Mouse (Mus musculus) liver, embryonic 13.5 days (tissue): Measurements from ENCODE around the gene Sapcd1. TPM values are rescaled to one million over a fixed set of nuclear protein-coding genes. Genes with fewer than 3 reads are reported as not detected.

Source experiments
- ATAC-seq: fragments of 200-750 bp; cut with Nextera tagmentation; 2 replicates; pipeline ENCODE4 v1.8.0; 2017; ENCODE audit warnings: low read depth, mild to moderate bottlenecking, moderate number of reproducible peaks, moderate library complexity
- DNase-seq: peaks from one replicate; pipeline ENCODE4 v3.0.0; 2022
- H3K27ac ChIP-seq: fragments of 300-500 bp; sonication (generic); 2 replicates; pipeline ENCODE4 v1.5.1; 2015; ENCODE audit warnings: moderate library complexity, mild to moderate bottlenecking, inconsistent platforms
- H3K27me3 ChIP-seq: fragments of 300-500 bp; sonication (generic); 2 replicates; pipeline ENCODE4 v1.6.1; 2015; ENCODE audit warnings: mild to moderate bottlenecking, inconsistent platforms
- H3K36me3 ChIP-seq: fragments of 300-500 bp; sonication (generic); 2 replicates; pipeline ENCODE4 v1.6.1; 2015; ENCODE audit warnings: mild to moderate bottlenecking, inconsistent platforms
- H3K4me1 ChIP-seq: fragments of 300-500 bp; sonication (generic); replicated peaks from 2 replicates; pipeline ENCODE4 v1.6.1; 2015; ENCODE audit warnings: inconsistent platforms
- H3K4me2 ChIP-seq: fragments of 300-500 bp; sonication (generic); 2 replicates; pipeline ENCODE4 v1.6.1; 2015; ENCODE audit warnings: inconsistent platforms, mild to moderate bottlenecking, moderate library complexity
- H3K4me3 ChIP-seq: fragments of 300-500 bp; sonication (generic); replicated peaks from 2 replicates; pipeline ENCODE4 v1.5.1; 2015; ENCODE audit warnings: mild to moderate bottlenecking, inconsistent platforms
- H3K9ac ChIP-seq: fragments of 300-500 bp; sonication (generic); 2 replicates; pipeline ENCODE4 v1.6.1; 2015; ENCODE audit warnings: mild to moderate bottlenecking, inconsistent platforms
- H3K9me3 ChIP-seq: fragments of 300-500 bp; sonication (generic); replicated peaks from 2 replicates; pipeline ENCODE4 v1.6.1; 2016; ENCODE audit warnings: inconsistent platforms
- WGBS: fragments of 180-500 bp; shearing (Covaris S2); methylation state at CpG from one replicate; pipeline ENCODE4 v1.1.7; 2015; ENCODE audit not compliant: insufficient replicate concordance; 5-methylcytosine and 5-hydroxymethylcytosine counted together
- polyA plus RNA-seq: library from polyadenylated mRNA; unstranded; fragments of >200 nt; fragmentation: Nextera tagmentation; extraction: Ambion mirVana; gene quantifications from 2 replicates; pipeline ENCODE4 v1.2.1, GENCODE M21; 2015

The Sapcd1 gene
- polyA plus RNA-seq, result 2.5 and 2.8 TPM in 2 replicates

DNA sequence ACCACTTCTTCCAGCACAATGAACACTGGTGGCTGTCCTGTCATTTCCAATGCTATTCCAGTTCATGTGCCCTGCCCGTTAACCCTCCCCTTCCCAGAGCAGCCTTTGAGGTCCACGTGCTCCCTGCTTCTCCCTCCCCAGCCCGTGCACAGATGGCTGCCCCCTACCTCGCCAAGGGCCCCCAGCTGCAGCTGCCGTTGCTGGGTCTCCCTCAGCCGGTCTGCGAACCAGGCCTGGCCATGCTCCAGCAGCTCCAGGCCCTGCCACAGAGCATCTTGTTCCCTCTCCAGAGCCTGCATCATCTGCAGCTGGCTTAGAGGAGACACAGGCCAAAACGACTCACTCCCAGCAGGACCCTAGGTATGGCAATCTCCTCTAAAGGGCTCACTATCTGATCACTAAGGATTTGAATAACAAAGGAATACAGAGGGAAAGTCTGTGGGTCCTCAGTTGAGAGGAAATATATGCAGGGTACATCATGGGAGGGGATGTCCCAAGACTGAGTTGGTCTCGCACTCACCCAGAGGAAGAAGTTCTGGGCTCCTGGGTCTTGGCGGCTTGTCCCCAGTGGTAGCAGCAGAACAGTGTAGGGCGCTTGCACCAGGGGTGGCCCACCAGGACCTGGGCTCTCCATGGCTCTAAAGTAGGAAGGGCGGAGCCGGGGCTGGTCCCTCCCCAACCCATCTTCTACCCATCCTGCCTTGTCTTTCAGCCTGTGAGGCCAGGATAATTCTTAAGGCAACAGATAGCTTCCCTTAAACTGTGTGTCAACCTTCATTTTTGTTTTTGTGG is at the start of gene Sapcd1:
Gene Sapcd1, minus strand, starts transcription at position 740 of the 792 bp plus-strand sequence.
- no peaks in the 10 kb centered on the region for H3K36me3 ChIP-seq
- peaks cover 91% of the 10 kb centered on the region for H3K4me1 ChIP-seq
- 0 out of 2 replicates have a peak within 1 kb of the TSS, but pooled peaks have one; percentile 34 for H3K27ac ChIP-seq
- no peaks in the 10 kb centered on the region for H3K9me3 ChIP-seq
- WGBS, result 50% methylated on average over 13 of the region's 13 CpGs
- no peaks in the 10 kb centered on the region for H3K27me3 ChIP-seq
- no peak within 1 kb of the TSS for H3K4me2 ChIP-seq
- DNase-seq (no peak), ATAC-seq (no peak)
- H3K4me3 ChIP-seq, result no peak within 1 kb of the TSS
- 0 out of 2 replicates have a peak within 1 kb of the TSS, but pooled peaks have one; percentile 24 for H3K9ac ChIP-seq

DNA sequence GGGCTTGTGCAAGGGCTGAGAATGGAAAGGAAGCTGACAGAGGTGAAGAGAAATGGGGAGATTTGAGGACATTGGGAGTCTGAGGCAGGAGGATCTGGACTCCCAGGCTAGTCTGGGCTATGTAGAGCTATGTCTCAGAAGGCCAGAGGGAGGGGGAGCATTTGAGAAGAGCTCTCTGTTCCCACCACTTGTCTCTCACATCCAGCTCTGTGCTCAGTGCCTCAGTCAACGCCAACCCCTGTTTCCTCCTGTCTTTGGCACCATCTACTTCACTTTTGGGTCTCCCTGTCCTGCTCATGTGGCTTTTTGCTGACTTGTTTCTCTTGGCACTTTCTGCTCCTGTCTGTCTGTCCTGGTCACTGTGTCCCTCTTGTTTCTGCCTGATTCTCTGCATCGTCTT is 49.5 kb upstream of the Sapcd1 start:
- Histone ChIP-seq H3K27me3 (peaks cover 31% of the 10 kb centered on the region), H3K4me2 (peak overlapping the region; percentile 32; the same call in 1 of the 2 replicates), H3K27ac (no peak overlapping the region), H3K4me3 (no peak overlapping the region), H3K9me3 (no peaks in the 10 kb centered on the region), H3K36me3 (no peaks in the 10 kb centered on the region), H3K4me1 (peaks cover 56% of the 10 kb centered on the region), H3K9ac (no peak overlapping the region)
- DNase-seq (no peak), ATAC-seq (no peak)
- 27% methylated on average over 2 of the region's 2 CpGs for WGBS

GRCm38 (mm10) chr17:35076507-35077176 is 48.8 kb upstream of the Sapcd1 start, which contains the start of gene Ly6g6e:
Gene Ly6g6e (plus strand): TSS chr17:35076902.
- WGBS, result 41% methylated on average over 10 of the region's 10 CpGs
- H3K4me1 ChIP-seq, result peaks cover 56% of the 10 kb centered on the region
- H3K9me3 ChIP-seq, result no peaks in the 10 kb centered on the region
- 0 out of 2 replicates have a peak within 1 kb of the TSS, but pooled peaks have one; percentile 28 for H3K9ac ChIP-seq
- DNase-seq, result no peak
- no peak within 1 kb of the TSS for H3K27ac ChIP-seq
- no peak for ATAC-seq
- no peak within 1 kb of the TSS; the same call in 1 of the 2 replicates for H3K4me3 ChIP-seq
- peaks cover 35% of the 10 kb centered on the region for H3K27me3 ChIP-seq
- H3K36me3 ChIP-seq, result no peaks in the 10 kb centered on the region
- H3K4me2 ChIP-seq, result peak within 1 kb of the TSS; percentile 32

DNA sequence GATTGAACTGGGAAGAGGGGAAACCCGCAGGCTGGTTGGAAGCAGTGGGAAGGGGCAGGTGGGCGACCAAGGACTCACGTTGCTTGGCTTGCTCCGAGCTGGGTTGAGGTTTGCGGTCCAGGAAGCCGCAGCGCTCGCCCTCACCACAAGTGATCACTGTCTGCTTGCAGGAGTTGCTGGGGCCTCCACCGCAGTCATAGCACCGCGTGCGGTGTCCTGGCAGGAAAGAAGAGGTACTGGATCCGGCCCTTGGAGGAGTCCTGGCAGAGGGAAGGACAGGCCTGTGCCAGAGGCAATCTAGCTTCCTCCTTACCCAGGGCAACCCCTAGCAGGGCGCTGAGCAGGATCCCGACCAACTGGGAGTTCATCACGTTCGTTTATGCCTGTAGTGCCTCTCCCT is 46.3 kb upstream of the Sapcd1 start:
- Histone ChIP-seq H3K27ac (no peak overlapping the region), H3K4me1 (peaks cover 41% of the 10 kb centered on the region), H3K4me2 (no peak overlapping the region), H3K9ac (0 out of 2 replicates have a peak overlapping the region, but pooled peaks have one; percentile 6), H3K36me3 (no peaks in the 10 kb centered on the region), H3K4me3 (no peak overlapping the region), H3K27me3 (peaks cover 45% of the 10 kb centered on the region), H3K9me3 (no peaks in the 10 kb centered on the region)
- 20% methylated on average over 17 of the region's 17 CpGs for WGBS
- ATAC-seq, result no peak; the same call in 1 of the 2 replicates
- DNase-seq, result no peak

- Histone ChIP-seq H3K27ac (no peak overlapping the region), H3K36me3 (no peaks in the 10 kb centered on the region), H3K9me3 (no peaks in the 10 kb centered on the region), H3K9ac (no peak overlapping the region), H3K4me2 (no peak overlapping the region), H3K4me1 (peaks cover 23% of the 10 kb centered on the region), H3K27me3 (peaks cover 54% of the 10 kb centered on the region), H3K4me3 (no peak overlapping the region)
- WGBS, result 71% methylated on average over 9 of the region's 9 CpGs
- DNase-seq (no peak), ATAC-seq (no peak)
These were observed 43.6 kb upstream of the Sapcd1 start for GRCm38 (mm10) chr17:35071454-35071853.

- ATAC-seq (no peak), DNase-seq (no peak)
- Histone ChIP-seq H3K4me1 (peaks cover 28% of the 10 kb centered on the region), H3K36me3 (no peaks in the 10 kb centered on the region), H3K4me2 (no peak overlapping the region), H3K9me3 (no peaks in the 10 kb centered on the region), H3K9ac (no peak overlapping the region), H3K27ac (no peak overlapping the region), H3K4me3 (no peak overlapping the region), H3K27me3 (peaks cover 62% of the 10 kb centered on the region)
- WGBS, result 38% methylated on average over 6 of the region's 6 CpGs
These were observed 42.9 kb upstream of the Sapcd1 start for GRCm38 (mm10) chr17:35070556-35071229.

GRCm38 (mm10) chr17:35068213-35068914 is 40.5 kb upstream of the Sapcd1 start:
- ATAC-seq, result no peak
- WGBS, result 69% methylated on average over 17 of the region's 17 CpGs
- H3K27me3 ChIP-seq, result peaks cover 76% of the 10 kb centered on the region

GRCm38 (mm10) chr17:35066084-35066483 is 38.3 kb upstream of the Sapcd1 start, which contains the start of gene Mpig6b:
Gene Mpig6b (minus strand): TSS chr17:35066184.
- peak within 1 kb of the TSS; percentile 49 for H3K4me3 ChIP-seq
- H3K36me3 ChIP-seq, result peaks cover 5% of the 10 kb centered on the region
- WGBS, result 36% methylated on average over 10 of the region's 10 CpGs
- H3K4me2 ChIP-seq, result peak within 1 kb of the TSS; percentile 72
- H3K9ac ChIP-seq, result peak within 1 kb of the TSS; percentile 49
- H3K4me1 ChIP-seq, result peaks cover 44% of the 10 kb centered on the region
- H3K9me3 ChIP-seq, result no peaks in the 10 kb centered on the region
- H3K27me3 ChIP-seq, result peaks cover 83% of the 10 kb centered on the region
- H3K27ac ChIP-seq, result peak within 1 kb of the TSS; percentile 29; the same call in 1 of the 2 replicates
- no peak for ATAC-seq
- no peak for DNase-seq

More at GRCm38 (mm10) chr17:35068213-35068914, 40.5 kb upstream of the Sapcd1 start:
- no peak overlapping the region for H3K27ac ChIP-seq
- H3K4me2 ChIP-seq, result no peak overlapping the region
- no peaks in the 10 kb centered on the region for H3K36me3 ChIP-seq
- H3K4me1 ChIP-seq, result peaks cover 37% of the 10 kb centered on the region
- DNase-seq, result no peak
- H3K9me3 ChIP-seq, result no peaks in the 10 kb centered on the region
- no peak overlapping the region for H3K9ac ChIP-seq
- H3K4me3 ChIP-seq, result no peak overlapping the region

DNA sequence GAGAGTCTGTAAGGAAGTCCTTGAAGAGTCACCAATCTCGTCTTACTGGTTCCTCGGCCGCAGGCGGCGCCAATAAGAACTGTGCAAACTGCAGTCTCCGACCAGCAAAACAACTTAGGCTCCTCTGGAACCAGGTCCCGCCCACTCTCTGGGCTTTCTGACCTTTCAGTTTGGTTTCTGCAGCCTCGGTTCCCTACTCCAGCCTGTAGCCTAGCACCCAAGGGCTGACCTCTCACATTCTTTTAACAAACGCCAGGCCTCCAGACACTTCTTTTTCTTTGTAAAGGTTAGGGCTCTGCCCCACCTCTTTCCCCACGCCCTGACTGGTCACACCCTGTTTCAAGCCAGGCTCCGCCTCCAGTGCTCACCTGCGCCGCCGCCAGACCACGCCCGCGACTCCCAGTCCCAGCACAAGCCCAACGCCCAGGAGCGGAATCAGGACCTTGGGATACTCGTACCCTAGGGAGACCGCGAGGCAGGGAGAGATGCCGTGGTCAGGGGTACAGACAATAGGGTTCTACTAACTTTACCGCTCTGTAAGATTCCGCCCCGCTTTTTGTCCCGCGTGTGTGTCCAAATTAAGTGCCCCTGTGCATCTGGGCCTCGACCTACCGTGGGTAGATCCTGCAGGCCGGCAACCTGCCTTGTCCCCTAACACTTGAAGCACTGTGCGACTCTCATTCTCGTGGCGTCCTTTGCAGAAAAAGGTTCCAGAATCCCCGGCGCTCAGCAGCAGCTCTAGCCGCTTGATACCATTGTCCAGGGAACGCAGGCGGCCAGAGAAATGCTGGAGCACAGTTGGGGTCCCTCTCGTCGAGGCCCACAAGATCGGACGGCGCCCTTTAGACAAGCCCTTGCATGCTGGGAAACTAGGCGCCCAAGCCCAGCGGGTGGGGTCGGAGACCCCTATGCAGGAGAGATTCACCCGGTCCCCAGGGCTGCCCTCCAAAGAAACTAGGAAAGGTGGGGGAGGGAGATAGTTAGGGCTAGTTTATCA is 37.4 kb upstream of the Sapcd1 start, which contains the start of gene Ly6g6c:
Gene Ly6g6c, plus strand, starts transcription at position 438 of the 997 bp plus-strand sequence.
- no peaks in the 10 kb centered on the region for H3K9me3 ChIP-seq
- H3K27ac ChIP-seq, result peak within 1 kb of the TSS; percentile 29; the same call in 1 of the 2 replicates
- peaks cover 47% of the 10 kb centered on the region for H3K4me1 ChIP-seq
- peaks cover 11% of the 10 kb centered on the region for H3K36me3 ChIP-seq
- H3K4me3 ChIP-seq, result peak within 1 kb of the TSS; percentile 49
- H3K9ac ChIP-seq, result peak within 1 kb of the TSS; percentile 49
- peaks cover 88% of the 10 kb centered on the region for H3K27me3 ChIP-seq
- DNase-seq (peak; percentile 32), ATAC-seq (peak; percentile 51)
- whole genome bisulfite sequencing, result 3% methylated on average over 48 of the region's 48 CpGs
- H3K4me2 ChIP-seq, result peak within 1 kb of the TSS; percentile 72
